Mouse (Mus musculus) hindbrain, embryonic 16.5 days (tissue): ENCODE measurements at regions not wholly inside any gene's neighbourhood (a gene's known extent, or its start where the extent isn't known, plus 50 kb on each side); places are given as distances from the start of the nearest gene placed in this dataset.

Experiments
- ATAC-seq: fragments of 200-750 bp; cut with Nextera tagmentation; 2 replicates; pipeline ENCODE4 v1.8.0; 2017; ENCODE audit warnings: moderate TSS enrichment, moderate library complexity
- H3K27ac ChIP-seq: fragments of 300-500 bp; sonication (generic); 2 replicates; pipeline ENCODE4 v1.5.1; 2014; ENCODE audit warnings: low read depth, mild to moderate bottlenecking, control low read depth, low read length, moderate library complexity
- H3K27me3 ChIP-seq: fragments of 300-500 bp; sonication (generic); replicated peaks from 2 replicates; pipeline ENCODE4 v1.6.1; 2014; ENCODE audit warnings: low read length; ENCODE audit not compliant: control insufficient read depth, insufficient read depth
- H3K36me3 ChIP-seq: fragments of 300-500 bp; sonication (generic); 2 replicates; pipeline ENCODE4 v1.6.1; 2014; ENCODE audit warnings: mild to moderate bottlenecking, low read length, moderate library complexity, mixed read lengths; ENCODE audit not compliant: control insufficient read depth, insufficient read depth
- H3K4me1 ChIP-seq: fragments of 300-500 bp; sonication (generic); 2 replicates; pipeline ENCODE4 v1.6.1; 2014; ENCODE audit warnings: low read depth, low read length; ENCODE audit not compliant: control insufficient read depth, insufficient read depth
- H3K4me2 ChIP-seq: fragments of 300-500 bp; sonication (generic); 2 replicates; pipeline ENCODE4 v1.6.1; 2014; ENCODE audit warnings: mild to moderate bottlenecking, low read length, control low read depth, moderate library complexity
- H3K4me3 ChIP-seq: fragments of 300-500 bp; sonication (generic); 2 replicates; pipeline ENCODE4 v1.5.1; 2014; ENCODE audit warnings: mild to moderate bottlenecking, low read length, control low read depth, moderate library complexity
- H3K9ac ChIP-seq: fragments of 300-500 bp; sonication (generic); 2 replicates; pipeline ENCODE4 v1.6.1; 2014; ENCODE audit warnings: low read depth, mild to moderate bottlenecking, control low read depth, low read length, moderate library complexity
- H3K9me3 ChIP-seq: fragments of 300-500 bp; sonication (generic); 2 replicates; pipeline ENCODE4 v1.6.1; 2014; ENCODE audit warnings: mild to moderate bottlenecking, low read length, moderate library complexity; ENCODE audit not compliant: control insufficient read depth
- WGBS: fragments of 180-500 bp; shearing (Covaris S2); extraction: QIAGEN DNeasy Blood & Tissue Kit; methylation state at CpG from one replicate; pipeline ENCODE4 v1.1.7; 2014; 5-methylcytosine and 5-hydroxymethylcytosine counted together

DNA sequence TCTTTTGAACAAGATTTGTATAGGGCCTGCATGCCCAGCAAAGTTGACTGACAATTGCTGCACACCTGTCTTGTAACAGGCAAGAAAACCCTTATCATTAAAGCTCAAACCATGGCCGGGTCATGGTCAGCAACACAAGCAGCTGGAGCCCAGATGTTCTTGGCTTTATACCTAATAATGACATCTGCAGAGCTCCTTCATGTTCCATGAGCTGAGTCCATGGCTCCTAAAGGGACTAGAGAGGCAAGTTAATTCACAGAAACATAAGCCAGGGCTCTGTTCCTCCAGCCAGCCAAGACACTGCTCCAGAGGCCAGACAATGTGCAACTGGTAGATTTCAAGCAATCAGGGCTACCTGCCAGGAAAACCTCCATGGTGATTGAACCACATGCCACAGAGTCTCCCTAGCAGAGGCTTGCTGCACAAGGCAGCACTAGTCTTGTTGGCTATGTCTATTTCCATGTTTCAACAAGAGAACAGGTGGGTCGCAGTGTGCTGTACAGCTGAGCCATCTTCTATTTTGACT, 259.1 kb downstream of the Lrriq3 start:
- WGBS: 85% methylated on average over 2 of the region's 2 CpGs
- Histone ChIP-seq H3K36me3 (no peaks in the 10 kb centered on the region), H3K9ac (no peak overlapping the region), H3K27ac (no peak overlapping the region), H3K27me3 (no peaks in the 10 kb centered on the region), H3K4me3 (no peak overlapping the region), H3K4me1 (no peaks in the 10 kb centered on the region), H3K4me2 (no peak overlapping the region), H3K9me3 (no peaks in the 10 kb centered on the region)
- no peak for ATAC-seq

DNA sequence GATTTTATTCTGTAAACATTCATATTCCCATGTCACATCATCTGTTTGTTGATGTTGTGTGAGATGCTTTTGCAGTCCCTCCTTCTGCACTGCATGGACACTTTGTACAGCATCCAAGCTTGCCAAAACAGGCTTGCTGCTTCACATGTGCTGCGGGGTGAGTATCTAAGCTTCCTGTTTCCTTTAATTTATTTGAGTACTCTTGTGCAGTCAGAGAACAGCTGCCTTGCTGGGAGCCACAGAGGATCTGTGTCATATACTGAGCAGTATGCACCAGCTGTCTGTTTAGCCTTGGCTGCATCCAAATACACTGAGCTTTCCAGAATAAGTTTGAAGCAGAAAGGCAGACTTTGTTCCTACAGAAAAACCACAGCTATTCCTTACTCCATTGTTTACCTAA, 267.2 kb downstream of the Lrriq3 start:
- Histone ChIP-seq H3K36me3 (no peaks in the 10 kb centered on the region), H3K4me2 (no peak overlapping the region), H3K4me3 (no peak overlapping the region), H3K9me3 (no peaks in the 10 kb centered on the region), H3K4me1 (no peaks in the 10 kb centered on the region), H3K27ac (no peak overlapping the region), H3K27me3 (no peaks in the 10 kb centered on the region), H3K9ac (no peak overlapping the region)
- 42% methylated on average over 1 of the region's 1 CpGs for WGBS
- ATAC-seq: peak; percentile 76

DNA sequence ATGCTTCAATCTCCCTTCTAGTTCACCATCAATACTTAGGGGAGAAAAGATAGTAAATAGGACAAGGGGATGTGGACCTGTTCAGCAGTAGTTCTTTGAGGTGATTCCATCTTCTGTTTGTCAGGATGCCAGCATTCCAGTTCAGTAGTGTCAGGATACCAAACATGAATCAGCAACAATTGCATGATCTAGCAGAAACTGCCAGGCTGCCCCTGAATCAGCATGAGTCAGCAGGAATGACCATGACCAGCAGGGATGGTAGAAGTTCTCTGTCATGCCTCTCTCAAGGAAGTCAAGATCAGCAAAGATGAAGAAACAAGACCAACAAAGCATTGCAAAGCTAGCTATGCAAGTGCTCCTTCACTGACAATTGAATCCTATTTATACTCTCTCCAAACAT, 277.5 kb downstream of the Lrriq3 start:
- Histone ChIP-seq H3K4me3 (no peak overlapping the region), H3K27ac (no peak overlapping the region)
- no peak for ATAC-seq

DNA sequence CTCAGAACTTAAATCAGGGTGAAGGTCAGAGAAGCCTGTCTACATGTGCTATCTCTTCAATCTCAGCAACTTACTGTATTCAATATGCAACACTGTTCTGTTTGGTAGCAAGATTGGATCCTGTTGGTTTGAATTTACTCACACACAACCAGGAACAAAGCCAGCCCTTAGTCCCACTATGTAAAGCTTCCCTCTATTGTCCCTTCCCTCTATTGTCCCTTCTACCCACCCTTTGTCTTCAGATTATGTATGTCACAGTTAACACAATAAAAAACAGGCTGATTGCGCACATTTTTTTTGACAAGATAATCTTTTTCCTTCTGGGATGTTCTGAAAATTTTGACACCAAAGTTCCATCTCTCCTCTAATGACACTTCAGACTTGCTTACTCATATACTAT, 280.4 kb downstream of the Lrriq3 start:
- Histone ChIP-seq H3K4me2 (no peak overlapping the region), H3K27me3 (no peaks in the 10 kb centered on the region), H3K9me3 (no peaks in the 10 kb centered on the region), H3K4me1 (no peaks in the 10 kb centered on the region), H3K9ac (no peak overlapping the region), H3K36me3 (no peaks in the 10 kb centered on the region), H3K27ac (no peak overlapping the region), H3K4me3 (no peak overlapping the region)
- 62% methylated on average over 1 of the region's 1 CpGs for WGBS
- ATAC-seq: no peak

More for the DNA sequence above, 277.5 kb downstream of the Lrriq3 start:
- H3K27me3 ChIP-seq: no peaks in the 10 kb centered on the region
- H3K4me2 ChIP-seq: no peak overlapping the region
- H3K9ac ChIP-seq: no peak overlapping the region
- no peaks in the 10 kb centered on the region for H3K4me1 ChIP-seq
- H3K36me3 ChIP-seq: no peaks in the 10 kb centered on the region
- no peaks in the 10 kb centered on the region for H3K9me3 ChIP-seq

DNA sequence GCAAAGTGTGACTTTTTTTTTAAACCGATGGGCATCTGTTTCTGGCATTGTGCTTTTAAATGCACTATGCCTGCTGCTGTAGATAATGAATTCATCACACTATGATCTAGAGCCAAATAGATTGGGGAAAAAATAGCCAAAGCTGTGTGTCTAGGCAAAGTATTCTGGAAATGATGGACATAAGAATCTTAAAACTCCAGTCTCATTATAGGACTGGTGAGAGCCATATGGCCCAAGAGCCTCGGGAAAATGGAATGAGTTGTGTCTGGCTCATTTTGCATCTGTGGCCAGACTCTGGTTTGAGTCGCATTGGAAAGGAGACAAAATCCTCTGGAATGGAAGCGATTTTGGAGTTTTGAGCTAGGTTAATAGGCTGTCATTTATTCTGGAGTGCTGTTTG, 288.7 kb downstream of the Lrriq3 start:
- ATAC-seq: no peak
- Histone ChIP-seq H3K9ac (no peak overlapping the region), H3K4me3 (no peak overlapping the region), H3K36me3 (no peaks in the 10 kb centered on the region), H3K4me1 (no peaks in the 10 kb centered on the region), H3K4me2 (no peak overlapping the region), H3K9me3 (no peaks in the 10 kb centered on the region), H3K27ac (no peak overlapping the region), H3K27me3 (no peaks in the 10 kb centered on the region)
- WGBS: 66% methylated on average over 4 of the region's 4 CpGs

DNA sequence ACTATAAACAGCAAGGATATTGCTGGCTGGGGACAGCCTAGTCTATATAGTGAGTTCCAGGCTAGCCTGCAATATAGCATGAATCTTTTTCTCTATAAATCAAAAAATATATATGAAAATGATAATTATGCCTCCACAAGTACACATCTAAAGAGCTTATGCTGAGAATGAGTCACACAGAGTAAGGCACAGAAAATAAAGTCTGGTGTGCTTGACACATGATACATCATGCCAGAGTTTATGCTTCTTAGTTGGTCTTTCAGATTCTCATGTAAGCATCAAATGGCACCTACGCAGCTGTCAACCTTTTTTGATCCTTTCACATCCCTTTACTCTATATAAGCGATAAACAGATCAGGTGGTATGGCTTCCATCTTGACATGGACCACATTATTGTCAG, 289.6 kb downstream of the Lrriq3 start:
- no peak for ATAC-seq
- Histone ChIP-seq H3K27ac (no peak overlapping the region), H3K9ac (no peak overlapping the region), H3K4me3 (no peak overlapping the region), H3K36me3 (no peaks in the 10 kb centered on the region), H3K27me3 (no peaks in the 10 kb centered on the region), H3K4me1 (no peaks in the 10 kb centered on the region), H3K4me2 (no peak overlapping the region), H3K9me3 (no peaks in the 10 kb centered on the region)
- WGBS: 93% methylated on average over 2 of the region's 2 CpGs

DNA sequence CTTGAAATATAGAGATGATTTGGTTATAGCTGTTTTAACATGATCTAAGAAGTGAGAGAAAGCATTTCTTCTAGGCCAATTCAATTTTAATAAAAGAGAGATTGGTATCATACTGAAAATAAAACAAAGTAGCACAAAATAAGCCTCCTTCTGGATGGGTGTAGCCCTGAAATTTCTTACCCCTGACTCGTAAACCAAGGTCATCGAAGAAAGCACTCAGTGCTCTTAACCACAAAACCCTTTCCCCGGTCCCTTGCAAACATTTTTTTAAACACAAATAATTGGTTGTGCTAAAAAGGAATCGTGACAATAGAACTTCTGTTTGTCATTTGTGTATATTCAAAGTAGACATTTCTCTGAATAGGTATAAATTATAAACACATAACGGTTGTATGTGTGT, 297.4 kb downstream of the Lrriq3 start:
- no peak overlapping the region for H3K27ac ChIP-seq
- H3K4me1 ChIP-seq: no peaks in the 10 kb centered on the region
- ATAC-seq: no peak
- H3K4me2 ChIP-seq: no peak overlapping the region
- H3K36me3 ChIP-seq: no peaks in the 10 kb centered on the region
- no peaks in the 10 kb centered on the region for H3K27me3 ChIP-seq
- H3K4me3 ChIP-seq: no peak overlapping the region
- no peak overlapping the region for H3K9ac ChIP-seq
- H3K9me3 ChIP-seq: no peaks in the 10 kb centered on the region
- whole genome bisulfite sequencing: 91% methylated on average over 5 of the region's 5 CpGs

DNA sequence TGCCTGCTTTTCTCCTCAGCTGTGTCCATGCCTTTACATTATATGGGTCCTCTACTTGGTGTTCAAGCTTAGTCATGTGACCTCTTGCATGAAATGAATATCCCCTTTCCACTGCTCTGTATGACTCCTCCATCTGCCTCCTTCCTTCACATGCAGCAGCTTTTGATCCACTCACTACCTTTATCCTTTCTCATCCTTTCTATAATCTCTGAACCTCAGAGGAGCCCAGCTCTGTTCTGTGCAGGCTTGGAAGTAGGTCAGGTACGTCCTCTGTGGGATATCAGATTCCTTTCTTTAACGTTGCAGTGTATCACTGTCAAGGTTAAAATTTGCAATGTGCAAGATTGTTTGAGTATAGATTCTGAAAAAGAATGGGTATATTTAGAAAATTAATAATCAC, 302.9 kb downstream of the Lrriq3 start:
- H3K4me2 ChIP-seq: no peak overlapping the region

DNA sequence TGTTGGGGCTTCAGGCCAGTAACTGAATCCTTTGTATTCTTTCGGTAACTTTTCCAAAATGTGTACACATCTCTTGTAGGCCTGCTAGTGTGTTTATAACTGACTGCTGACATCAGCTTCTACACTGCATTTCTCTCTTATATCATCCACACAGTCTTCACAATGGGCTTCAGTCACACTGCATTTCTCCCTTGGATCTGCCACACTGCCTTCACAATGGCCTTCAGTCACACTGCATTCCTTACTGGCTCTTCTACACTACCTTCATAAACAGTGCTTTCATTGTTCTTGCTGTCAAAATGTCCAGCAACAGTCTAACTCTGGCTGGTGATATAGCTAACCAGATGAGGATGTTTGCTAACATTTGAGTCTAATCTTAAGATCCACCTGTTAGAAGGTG, 308.5 kb downstream of the Lrriq3 start:
- Histone ChIP-seq H3K9ac (no peak overlapping the region), H3K4me1 (no peaks in the 10 kb centered on the region), H3K4me3 (no peak overlapping the region), H3K27me3 (no peaks in the 10 kb centered on the region), H3K27ac (no peak overlapping the region), H3K36me3 (no peaks in the 10 kb centered on the region), H3K4me2 (no peak overlapping the region), H3K9me3 (no peaks in the 10 kb centered on the region)
- 55% methylated on average over 1 of the region's 1 CpGs for WGBS
- ATAC-seq: no peak

More for the DNA sequence above, 302.9 kb downstream of the Lrriq3 start:
- WGBS: 91% methylated on average over 2 of the region's 2 CpGs
- ATAC-seq: 0 out of 2 replicates have a peak, but pooled peaks have one; percentile 67
- no peaks in the 10 kb centered on the region for H3K4me1 ChIP-seq
- H3K9me3 ChIP-seq: no peaks in the 10 kb centered on the region
- H3K27me3 ChIP-seq: no peaks in the 10 kb centered on the region
- no peak overlapping the region for H3K9ac ChIP-seq
- H3K27ac ChIP-seq: no peak overlapping the region
- no peak overlapping the region for H3K4me3 ChIP-seq
- H3K36me3 ChIP-seq: no peaks in the 10 kb centered on the region

DNA sequence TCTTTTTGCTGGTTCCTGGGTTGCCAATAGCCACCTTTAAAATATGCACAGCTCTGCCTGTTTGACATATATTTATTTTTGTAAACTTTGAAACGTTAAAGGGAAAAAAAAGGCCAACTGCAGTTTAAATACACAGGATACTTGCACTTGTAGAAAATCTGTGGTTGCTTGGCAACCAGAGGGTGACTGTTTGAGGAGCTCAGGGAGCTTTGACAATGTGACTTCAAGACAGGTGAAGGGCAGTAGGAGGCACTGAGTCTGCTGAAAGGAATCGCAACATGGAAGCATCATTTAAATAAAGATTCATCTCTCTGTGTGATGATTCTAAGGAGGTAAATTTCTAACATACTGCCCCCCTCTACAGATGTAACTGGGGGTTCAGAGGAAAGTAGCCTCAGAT, 315.7 kb downstream of the Lrriq3 start:
- no peaks in the 10 kb centered on the region for H3K27me3 ChIP-seq
- ATAC-seq: peak; percentile 61; the same call in 1 of the 2 replicates
- H3K9ac ChIP-seq: no peak overlapping the region
- H3K36me3 ChIP-seq: no peaks in the 10 kb centered on the region
- H3K27ac ChIP-seq: no peak overlapping the region
- 31% methylated on average over 2 of the region's 2 CpGs for WGBS
- H3K4me1 ChIP-seq: no peaks in the 10 kb centered on the region
- H3K4me2 ChIP-seq: no peak overlapping the region
- no peak overlapping the region for H3K4me3 ChIP-seq
- H3K9me3 ChIP-seq: no peaks in the 10 kb centered on the region
